Mouse (Mus musculus): ENCODE results near the gene Lgalsl.

DNA sequence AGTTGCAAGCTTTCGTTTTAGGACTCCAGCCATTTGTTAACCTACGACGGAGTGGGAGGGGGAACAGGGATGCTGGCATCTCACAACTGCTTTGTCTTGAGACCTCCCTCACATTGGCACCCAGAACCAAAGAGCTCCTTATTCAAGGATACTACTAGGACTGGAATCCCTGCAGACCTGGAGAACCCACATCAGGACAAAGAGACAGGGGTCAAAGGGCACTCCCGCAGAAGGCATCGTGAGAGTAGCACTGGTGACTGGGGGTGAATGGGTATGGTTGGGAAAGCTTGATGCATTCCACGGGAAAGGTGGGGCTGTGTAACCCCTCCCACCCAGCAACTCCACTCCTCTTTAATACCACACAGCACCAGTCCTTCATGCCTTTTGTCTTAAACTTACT, 29.0 kb upstream of the Lgalsl start:
- TF ChIP-seq CTCF (IDR thresholded peaks at IDR 0.05) (no peak), POLR2A (IDR thresholded peaks at IDR 0.05; ENCODE audit: insufficient read depth, low read depth, low read length) (no peak)
